Mouse (Mus musculus) frontal cortex, postnatal 25 days (tissue): Measurements from ENCODE around the gene Olfr1457.

ENCODE experiments used
- DNase-seq, 2 experiments: peaks; one replicate each; pipeline ENCODE4 v3.0.0; 2022; ENCODE audit warnings: low spot score in 2 of 2

Olfr1457 gene

GRCm38 (mm10) chr19:13097791-13098190 is at the start of gene Olfr1457:
Olfr1457 (minus strand) TSS chr19:13097891.
- no peak for DNase-seq

- DNase-seq = no peak
These were observed 9.0 kb upstream of the Olfr1457 start, which contains the start of gene Olfr1458 for GRCm38 (mm10) chr19:13106675-13107074. Olfr1458 (minus strand) TSS chr19:13106775.

DNA sequence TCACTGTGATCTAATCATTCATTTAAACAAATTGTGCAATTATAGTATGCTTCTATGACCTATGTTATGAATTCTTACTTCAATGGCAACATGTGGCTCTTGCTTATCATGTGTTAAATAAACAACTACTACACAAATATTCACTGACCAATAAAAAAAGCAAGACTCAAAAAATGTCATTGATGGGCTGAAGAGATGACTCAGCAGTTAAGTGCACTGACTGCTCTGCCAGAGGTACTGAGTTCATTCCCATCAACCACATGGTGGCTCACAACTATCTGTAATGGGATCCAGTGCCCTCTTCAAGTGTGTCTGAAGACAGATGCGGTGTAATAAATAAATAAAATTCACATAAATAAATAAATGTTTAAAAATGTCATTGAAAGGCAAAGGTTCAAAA is 3.8 kb downstream of the Olfr1457 start:
- no peak for DNase-seq

DNA sequence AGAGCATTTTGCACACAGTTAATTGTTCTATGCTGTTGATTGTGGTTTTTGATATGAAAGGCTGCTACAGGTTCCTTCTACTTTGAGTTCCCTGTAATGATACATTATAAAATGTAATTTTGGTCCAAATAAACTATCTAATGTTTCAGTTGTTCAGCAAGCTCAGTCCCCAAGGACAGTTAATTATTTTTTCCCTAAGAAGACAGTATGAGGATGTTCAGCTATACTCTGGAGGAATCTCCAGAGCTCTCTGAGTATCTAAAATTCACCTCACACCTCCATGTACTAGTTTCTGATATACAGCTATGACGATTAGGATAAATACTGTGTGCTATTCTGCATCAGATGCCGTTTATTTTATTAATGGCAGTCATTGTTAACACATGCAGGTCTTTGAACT is 37.4 kb downstream of the Olfr1457 start, which contains the start of gene Olfr1454:
TSS of gene Olfr1454 (plus strand) at position 301 of the 400 bp plus-strand sequence.
- no peak for DNase-seq
